Mouse (Mus musculus): Measurements from ENCODE around the gene Macrod2. TPM values are rescaled to one million over a fixed set of nuclear protein-coding genes. Genes with fewer than 3 reads are reported as not detected.

Gene Macrod2
- polyA plus RNA-seq, 1 experiment = 0.95 TPM

GRCm38 (mm10) chr2:142024534-142025155, 1629.5 kb downstream of the Macrod2 start:
- H3K36me3 ChIP-seq (ENCODE audit: control insufficient read depth, insufficient read depth) = no peaks in the 10 kb centered on the region
- H3ac ChIP-seq (ENCODE audit: control insufficient read depth, insufficient read length, low read depth) = no peak overlapping the region
- no peak overlapping the region for H3K4me3 ChIP-seq (ENCODE audit: insufficient read depth, poor library complexity, severe bottlenecking)
- no peaks in the 10 kb centered on the region for H3K79me2 ChIP-seq (ENCODE audit: control insufficient read depth, insufficient read depth)
- no peaks in the 10 kb centered on the region for H3K79me3 ChIP-seq (ENCODE audit: low read depth)
- no peak for TF ChIP-seq MYOD1 (IDR thresholded peaks at IDR 0.05; ENCODE audit: control insufficient read depth, insufficient read length, low read depth)
- TF ChIP-seq FOSL1 (IDR thresholded peaks at IDR 0.05; ENCODE audit: insufficient read depth, low read length, poor library complexity, severe bottlenecking) = no peak
- TF ChIP-seq USF1 (IDR thresholded peaks at IDR 0.05; ENCODE audit: low read depth) = no peak
- no peak for TF ChIP-seq CEBPB (IDR thresholded peaks at IDR 0.05; ENCODE audit: low read depth)
- no peak for TF ChIP-seq MAX (IDR thresholded peaks at IDR 0.05)
- no peak for TF ChIP-seq CTCF (IDR thresholded peaks at IDR 0.05; ENCODE audit: control insufficient read depth, insufficient read depth, insufficient read length)
- no peak for TF ChIP-seq MYOG (IDR thresholded peaks at IDR 0.05; ENCODE audit: control insufficient read depth, extremely low read depth, insufficient read length)
- no peaks in the 10 kb centered on the region for H3K27me3 ChIP-seq (ENCODE audit: control insufficient read depth, insufficient read depth, insufficient read length)

DNA sequence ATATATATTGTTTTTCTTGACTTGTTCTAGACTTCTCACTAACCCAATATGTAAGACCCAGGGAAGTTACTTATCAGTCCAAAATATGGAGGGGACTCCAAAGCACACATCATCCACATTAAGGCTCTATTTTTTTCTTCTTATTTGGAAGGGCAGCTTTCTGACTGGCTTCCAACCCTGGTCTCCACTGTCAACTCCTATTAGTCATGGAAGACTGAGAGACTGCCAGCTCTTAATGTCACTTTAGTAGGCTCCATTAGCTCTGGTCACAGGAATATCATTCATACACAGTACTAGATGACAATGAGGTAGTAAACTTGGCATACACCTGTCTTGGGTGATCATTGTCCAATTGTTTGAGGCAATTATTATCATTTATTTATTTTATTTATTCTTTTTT, 1631.6 kb downstream of the Macrod2 start:
- Histone ChIP-seq H3ac (ENCODE audit: control insufficient read depth, insufficient read length, low read depth) (no peak overlapping the region), H3K4me3 (ENCODE audit: insufficient read depth, poor library complexity, severe bottlenecking) (no peak overlapping the region), H3K27me3 (ENCODE audit: control insufficient read depth, insufficient read depth, insufficient read length) (no peaks in the 10 kb centered on the region), H3K36me3 (ENCODE audit: control insufficient read depth, insufficient read depth) (no peaks in the 10 kb centered on the region), H3K79me2 (ENCODE audit: control insufficient read depth, insufficient read depth) (no peaks in the 10 kb centered on the region), H3K79me3 (ENCODE audit: low read depth) (no peaks in the 10 kb centered on the region)
- no peak for TF ChIP-seq MYOG (IDR thresholded peaks at IDR 0.05; ENCODE audit: control insufficient read depth, extremely low read depth, insufficient read length)
- no peak for TF ChIP-seq MAX (IDR thresholded peaks at IDR 0.05)
- TF ChIP-seq MYOD1 (IDR thresholded peaks at IDR 0.05; ENCODE audit: control insufficient read depth, insufficient read length, low read depth) = no peak
- TF ChIP-seq USF1 (IDR thresholded peaks at IDR 0.05; ENCODE audit: low read depth) = no peak
- no peak for TF ChIP-seq CEBPB (IDR thresholded peaks at IDR 0.05; ENCODE audit: low read depth)
- TF ChIP-seq FOSL1 (IDR thresholded peaks at IDR 0.05; ENCODE audit: insufficient read depth, low read length, poor library complexity, severe bottlenecking) = no peak

DNA sequence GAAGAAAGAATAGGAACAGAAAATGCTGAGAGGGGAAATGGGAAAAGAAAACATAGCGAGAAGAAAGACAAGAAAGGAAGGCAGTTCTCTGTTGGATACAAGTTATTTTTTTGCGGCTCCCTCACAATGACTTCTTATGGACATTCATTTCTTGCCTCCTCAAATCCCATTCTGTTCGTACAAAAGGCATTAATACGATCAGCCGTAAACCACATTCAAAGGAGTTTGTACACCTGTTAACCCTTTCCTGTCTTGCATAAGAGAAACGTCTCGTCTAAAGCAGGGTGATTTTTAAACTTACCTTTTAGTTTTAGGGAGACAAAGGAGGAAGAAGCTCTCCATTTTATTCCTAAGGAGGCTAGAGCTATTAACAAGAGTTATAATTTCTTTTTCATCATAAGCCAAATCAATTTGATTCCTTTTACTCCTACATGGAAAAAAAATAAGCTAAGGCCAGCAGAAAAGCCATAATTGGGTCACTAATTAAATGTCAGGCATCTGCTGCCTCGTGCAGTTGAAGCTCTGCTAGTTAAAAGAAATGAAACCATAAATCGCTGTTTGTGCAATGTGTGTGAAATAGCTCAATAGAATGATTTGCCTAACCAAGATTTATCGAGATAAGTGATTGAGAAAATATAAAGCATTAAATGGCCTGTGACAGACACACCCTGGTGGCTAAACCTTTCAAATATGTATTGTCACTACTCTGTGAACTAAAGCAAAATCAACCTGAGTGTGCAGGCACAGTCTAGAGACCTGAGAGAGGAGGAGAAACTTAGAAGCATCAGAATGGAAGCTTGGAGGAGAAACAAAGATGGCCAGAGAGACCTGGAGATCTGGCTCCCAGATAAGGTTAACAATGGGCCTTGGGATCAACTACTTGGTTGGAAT, 1635.9 kb downstream of the Macrod2 start:
- Histone ChIP-seq H3K36me3 (ENCODE audit: control insufficient read depth, insufficient read depth) (no peaks in the 10 kb centered on the region), H3K4me3 (ENCODE audit: insufficient read depth, poor library complexity, severe bottlenecking) (no peak overlapping the region), H3K79me3 (ENCODE audit: low read depth) (no peaks in the 10 kb centered on the region), H3ac (ENCODE audit: control insufficient read depth, insufficient read length, low read depth) (no peak overlapping the region), H3K27me3 (ENCODE audit: control insufficient read depth, insufficient read depth, insufficient read length) (no peaks in the 10 kb centered on the region), H3K79me2 (ENCODE audit: control insufficient read depth, insufficient read depth) (no peaks in the 10 kb centered on the region)
- TF ChIP-seq CEBPB (IDR thresholded peaks at IDR 0.05; ENCODE audit: low read depth) (no peak), MYOD1 (IDR thresholded peaks at IDR 0.05; ENCODE audit: control insufficient read depth, insufficient read length, low read depth) (no peak), MAX (IDR thresholded peaks at IDR 0.05) (no peak), FOSL1 (IDR thresholded peaks at IDR 0.05; ENCODE audit: insufficient read depth, low read length, poor library complexity, severe bottlenecking) (no peak), USF1 (IDR thresholded peaks at IDR 0.05; ENCODE audit: low read depth) (no peak), MYOG (IDR thresholded peaks at IDR 0.05; ENCODE audit: control insufficient read depth, extremely low read depth, insufficient read length) (no peak), CTCF (IDR thresholded peaks at IDR 0.05; ENCODE audit: control insufficient read depth, insufficient read depth, insufficient read length) (no peak)

- TF ChIP-seq CEBPB (IDR thresholded peaks at IDR 0.05; ENCODE audit: low read depth) (no peak), MYOG (IDR thresholded peaks at IDR 0.05; ENCODE audit: control insufficient read depth, extremely low read depth, insufficient read length) (no peak), FOSL1 (IDR thresholded peaks at IDR 0.05; ENCODE audit: insufficient read depth, low read length, poor library complexity, severe bottlenecking) (no peak), MYOD1 (IDR thresholded peaks at IDR 0.05; ENCODE audit: control insufficient read depth, insufficient read length, low read depth) (no peak), USF1 (IDR thresholded peaks at IDR 0.05; ENCODE audit: low read depth) (no peak), CTCF (IDR thresholded peaks at IDR 0.05; ENCODE audit: control insufficient read depth, insufficient read depth, insufficient read length) (no peak), MAX (IDR thresholded peaks at IDR 0.05) (no peak)
- Histone ChIP-seq H3K27me3 (ENCODE audit: control insufficient read depth, insufficient read depth, insufficient read length) (no peaks in the 10 kb centered on the region), H3K79me2 (ENCODE audit: control insufficient read depth, insufficient read depth) (no peaks in the 10 kb centered on the region)
These were observed 1660.5 kb downstream of the Macrod2 start for GRCm38 (mm10) chr2:142055576-142055975.

GRCm38 (mm10) chr2:142057889-142058750, 1663.0 kb downstream of the Macrod2 start:
- H3K36me3 ChIP-seq (ENCODE audit: control insufficient read depth, insufficient read depth) = no peaks in the 10 kb centered on the region
- TF ChIP-seq MYOG (IDR thresholded peaks at IDR 0.05; ENCODE audit: control insufficient read depth, extremely low read depth, insufficient read length) (no peak), FOSL1 (IDR thresholded peaks at IDR 0.05; ENCODE audit: insufficient read depth, low read length, poor library complexity, severe bottlenecking) (no peak), CEBPB (IDR thresholded peaks at IDR 0.05; ENCODE audit: low read depth) (no peak)
- H3K27me3 ChIP-seq (ENCODE audit: control insufficient read depth, insufficient read depth, insufficient read length) = no peaks in the 10 kb centered on the region
- no peaks in the 10 kb centered on the region for H3K79me2 ChIP-seq (ENCODE audit: control insufficient read depth, insufficient read depth)
- H3ac ChIP-seq (ENCODE audit: control insufficient read depth, insufficient read length, low read depth) = no peak overlapping the region
- no peaks in the 10 kb centered on the region for H3K79me3 ChIP-seq (ENCODE audit: low read depth)
- H3K4me3 ChIP-seq (ENCODE audit: insufficient read depth, poor library complexity, severe bottlenecking) = no peak overlapping the region

More at GRCm38 (mm10) chr2:142055576-142055975, 1660.5 kb downstream of the Macrod2 start:
- Histone ChIP-seq H3K4me3 (ENCODE audit: insufficient read depth, poor library complexity, severe bottlenecking) (no peak overlapping the region), H3K36me3 (ENCODE audit: control insufficient read depth, insufficient read depth) (no peaks in the 10 kb centered on the region), H3ac (ENCODE audit: control insufficient read depth, insufficient read length, low read depth) (no peak overlapping the region), H3K79me3 (ENCODE audit: low read depth) (no peaks in the 10 kb centered on the region)

Data from C2C12 (cell line).